Mouse (Mus musculus): ENCODE results near the gene Cap2. TPM values are rescaled to one million over a fixed set of nuclear protein-coding genes. Genes with fewer than 3 reads are reported as not detected.

Cap2 gene
- polyA plus RNA-seq, 1 experiment: 0.16 TPM

- H3K4me3 ChIP-seq (ENCODE audit: insufficient read depth, poor library complexity, severe bottlenecking): no peak overlapping the region
- H3K36me3 ChIP-seq (ENCODE audit: control insufficient read depth, insufficient read depth): no peaks in the 10 kb centered on the region
- no peaks in the 10 kb centered on the region for H3K79me3 ChIP-seq (ENCODE audit: low read depth)
- H3K79me2 ChIP-seq (ENCODE audit: control insufficient read depth, insufficient read depth): no peaks in the 10 kb centered on the region
- no peak overlapping the region for H3ac ChIP-seq (ENCODE audit: control insufficient read depth, insufficient read length, low read depth)
- no peaks in the 10 kb centered on the region for H3K27me3 ChIP-seq (ENCODE audit: control insufficient read depth, insufficient read depth, insufficient read length)
- TF ChIP-seq FOSL1 (IDR thresholded peaks at IDR 0.05; ENCODE audit: insufficient read depth, low read length, poor library complexity, severe bottlenecking) (no peak), CEBPB (IDR thresholded peaks at IDR 0.05; ENCODE audit: low read depth) (no peak), MYOG (IDR thresholded peaks at IDR 0.05; ENCODE audit: control insufficient read depth, extremely low read depth, insufficient read length) (no peak), CTCF (IDR thresholded peaks at IDR 0.05; ENCODE audit: control insufficient read depth, insufficient read depth, insufficient read length) (no peak), USF1 (IDR thresholded peaks at IDR 0.05; ENCODE audit: low read depth) (no peak), MAX (IDR thresholded peaks at IDR 0.05) (no peak), MYOD1 (IDR thresholded peaks at IDR 0.05; ENCODE audit: control insufficient read depth, insufficient read length, low read depth) (no peak)
These were observed 115.2 kb downstream of the Cap2 start for GRCm38 (mm10) chr13:46616673-46617362.

GRCm38 (mm10) chr13:46619633-46620032 lies 118.0 kb downstream of the Cap2 start:
- no peaks in the 10 kb centered on the region for H3K79me3 ChIP-seq (ENCODE audit: low read depth)

GRCm38 (mm10) chr13:46620964-46621757 lies 119.5 kb downstream of the Cap2 start:
- Histone ChIP-seq H3K4me3 (ENCODE audit: insufficient read depth, poor library complexity, severe bottlenecking) (no peak overlapping the region), H3ac (ENCODE audit: control insufficient read depth, insufficient read length, low read depth) (no peak overlapping the region), H3K36me3 (ENCODE audit: control insufficient read depth, insufficient read depth) (no peaks in the 10 kb centered on the region), H3K79me2 (ENCODE audit: control insufficient read depth, insufficient read depth) (no peaks in the 10 kb centered on the region), H3K27me3 (ENCODE audit: control insufficient read depth, insufficient read depth, insufficient read length) (no peaks in the 10 kb centered on the region), H3K79me3 (ENCODE audit: low read depth) (no peaks in the 10 kb centered on the region)
- no peak for TF ChIP-seq CTCF (IDR thresholded peaks at IDR 0.05; ENCODE audit: control insufficient read depth, insufficient read depth, insufficient read length)
- no peak for TF ChIP-seq USF1 (IDR thresholded peaks at IDR 0.05; ENCODE audit: low read depth)
- no peak for TF ChIP-seq MYOD1 (IDR thresholded peaks at IDR 0.05; ENCODE audit: control insufficient read depth, insufficient read length, low read depth)
- TF ChIP-seq CEBPB (IDR thresholded peaks at IDR 0.05; ENCODE audit: low read depth): no peak
- no peak for TF ChIP-seq MAX (IDR thresholded peaks at IDR 0.05)
- no peak for TF ChIP-seq FOSL1 (IDR thresholded peaks at IDR 0.05; ENCODE audit: insufficient read depth, low read length, poor library complexity, severe bottlenecking)
- TF ChIP-seq MYOG (IDR thresholded peaks at IDR 0.05; ENCODE audit: control insufficient read depth, extremely low read depth, insufficient read length): no peak

More at GRCm38 (mm10) chr13:46619633-46620032, 118.0 kb downstream of the Cap2 start:
- no peaks in the 10 kb centered on the region for H3K79me2 ChIP-seq (ENCODE audit: control insufficient read depth, insufficient read depth)
- no peak overlapping the region for H3ac ChIP-seq (ENCODE audit: control insufficient read depth, insufficient read length, low read depth)
- H3K27me3 ChIP-seq (ENCODE audit: control insufficient read depth, insufficient read depth, insufficient read length): no peaks in the 10 kb centered on the region
- no peak overlapping the region for H3K4me3 ChIP-seq (ENCODE audit: insufficient read depth, poor library complexity, severe bottlenecking)
- no peaks in the 10 kb centered on the region for H3K36me3 ChIP-seq (ENCODE audit: control insufficient read depth, insufficient read depth)
- TF ChIP-seq CEBPB (IDR thresholded peaks at IDR 0.05; ENCODE audit: low read depth) (no peak), MAX (IDR thresholded peaks at IDR 0.05) (no peak), FOSL1 (IDR thresholded peaks at IDR 0.05; ENCODE audit: insufficient read depth, low read length, poor library complexity, severe bottlenecking) (no peak), MYOD1 (IDR thresholded peaks at IDR 0.05; ENCODE audit: control insufficient read depth, insufficient read length, low read depth) (peak; percentile 59), MYOG (IDR thresholded peaks at IDR 0.05; ENCODE audit: control insufficient read depth, extremely low read depth, insufficient read length) (no peak), USF1 (IDR thresholded peaks at IDR 0.05; ENCODE audit: low read depth) (no peak), CTCF (IDR thresholded peaks at IDR 0.05; ENCODE audit: control insufficient read depth, insufficient read depth, insufficient read length) (no peak)

- Histone ChIP-seq H3K36me3 (ENCODE audit: control insufficient read depth, insufficient read depth) (no peaks in the 10 kb centered on the region), H3K4me3 (ENCODE audit: insufficient read depth, poor library complexity, severe bottlenecking) (no peak overlapping the region), H3K79me3 (ENCODE audit: low read depth) (no peaks in the 10 kb centered on the region), H3K27me3 (ENCODE audit: control insufficient read depth, insufficient read depth, insufficient read length) (no peaks in the 10 kb centered on the region), H3ac (ENCODE audit: control insufficient read depth, insufficient read length, low read depth) (no peak overlapping the region), H3K79me2 (ENCODE audit: control insufficient read depth, insufficient read depth) (no peaks in the 10 kb centered on the region)
- no peak for TF ChIP-seq MAX (IDR thresholded peaks at IDR 0.05)
- TF ChIP-seq CEBPB (IDR thresholded peaks at IDR 0.05; ENCODE audit: low read depth): no peak
These were observed 125.0 kb downstream of the Cap2 start for GRCm38 (mm10) chr13:46626608-46627007.

- no peak overlapping the region for H3ac ChIP-seq (ENCODE audit: control insufficient read depth, insufficient read length, low read depth)
- no peaks in the 10 kb centered on the region for H3K79me2 ChIP-seq (ENCODE audit: control insufficient read depth, insufficient read depth)
- no peaks in the 10 kb centered on the region for H3K79me3 ChIP-seq (ENCODE audit: low read depth)
- H3K4me3 ChIP-seq (ENCODE audit: insufficient read depth, poor library complexity, severe bottlenecking): no peak overlapping the region
- no peaks in the 10 kb centered on the region for H3K36me3 ChIP-seq (ENCODE audit: control insufficient read depth, insufficient read depth)
- H3K27me3 ChIP-seq (ENCODE audit: control insufficient read depth, insufficient read depth, insufficient read length): no peaks in the 10 kb centered on the region
- TF ChIP-seq FOSL1 (IDR thresholded peaks at IDR 0.05; ENCODE audit: insufficient read depth, low read length, poor library complexity, severe bottlenecking): no peak
- no peak for TF ChIP-seq CTCF (IDR thresholded peaks at IDR 0.05; ENCODE audit: control insufficient read depth, insufficient read depth, insufficient read length)
- no peak for TF ChIP-seq MAX (IDR thresholded peaks at IDR 0.05)
- TF ChIP-seq CEBPB (IDR thresholded peaks at IDR 0.05; ENCODE audit: low read depth): no peak
- no peak for TF ChIP-seq MYOG (IDR thresholded peaks at IDR 0.05; ENCODE audit: control insufficient read depth, extremely low read depth, insufficient read length)
- TF ChIP-seq USF1 (IDR thresholded peaks at IDR 0.05; ENCODE audit: low read depth): no peak
- no peak for TF ChIP-seq MYOD1 (IDR thresholded peaks at IDR 0.05; ENCODE audit: control insufficient read depth, insufficient read length, low read depth)
These were observed 126.2 kb downstream of the Cap2 start for GRCm38 (mm10) chr13:46627841-46628240.

All from C2C12 (cell line).